Mouse (Mus musculus) thymus, postnatal 14 days (tissue): Measurements from ENCODE around the gene Stox2.

Source experiments
- DNase-seq: peaks from one replicate; pipeline ENCODE4 v3.0.0; 2021

The Stox2 gene

DNA sequence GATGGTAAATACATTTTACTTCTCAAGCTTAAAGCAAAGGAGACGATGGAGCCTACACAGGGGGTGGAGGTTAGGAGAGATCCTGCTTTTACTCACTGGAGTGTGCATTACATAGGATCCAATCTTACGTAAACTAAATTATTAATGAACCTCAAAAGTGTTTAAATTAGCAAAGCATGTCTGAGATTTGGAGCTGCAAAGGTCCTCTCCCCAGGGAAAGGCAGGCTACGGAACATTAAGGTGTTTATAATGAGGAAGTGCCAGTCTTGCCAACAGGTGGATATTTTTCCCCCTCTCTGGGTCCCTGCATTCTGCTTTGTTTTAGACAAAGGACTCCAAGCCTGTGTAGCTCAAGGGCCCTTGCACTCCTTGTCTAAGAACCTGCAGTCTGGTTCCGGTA lies 205.3 kb downstream of the Stox2 start:
- DNase-seq, result no peak

DNA sequence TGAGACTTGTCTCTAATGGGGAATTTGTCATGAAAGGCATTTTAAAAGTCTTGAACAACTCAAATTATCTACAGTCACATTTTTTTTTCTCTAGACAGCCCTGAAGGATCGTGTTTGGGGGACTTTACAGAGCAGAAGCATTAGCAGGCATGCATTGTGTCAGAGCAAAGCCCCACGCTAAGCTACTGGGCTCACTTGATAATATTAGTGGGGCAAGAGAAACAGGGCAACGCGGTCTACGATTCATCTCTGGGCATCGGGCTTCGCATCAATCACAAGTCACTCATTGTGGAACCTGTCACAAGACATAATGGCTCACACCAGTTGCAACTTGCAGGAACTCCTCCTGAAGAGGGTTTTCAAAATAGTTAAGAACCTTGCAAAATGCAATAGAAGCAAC lies 205.9 kb downstream of the Stox2 start:
- no peak for DNase-seq

DNA sequence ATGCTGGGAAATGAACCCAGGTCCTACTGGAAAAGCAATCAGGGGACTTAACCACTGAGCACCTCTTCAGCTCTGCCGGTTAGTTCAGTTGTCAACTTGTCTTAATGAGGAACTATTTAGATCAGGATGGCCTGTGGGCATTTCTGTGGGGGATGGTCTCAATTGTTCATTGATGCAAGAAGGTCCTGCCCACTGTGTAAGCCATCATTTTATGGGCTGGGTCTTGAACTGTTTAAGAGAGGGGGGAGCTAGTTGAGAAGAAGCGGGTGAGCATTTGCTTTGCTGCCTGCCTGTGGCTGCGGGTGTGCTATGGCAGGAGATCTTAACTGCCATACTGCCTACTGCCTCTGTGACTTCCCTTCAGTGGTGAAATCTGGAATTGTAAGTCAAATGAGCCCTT lies 214.1 kb downstream of the Stox2 start:
- DNase-seq, result no peak

DNA sequence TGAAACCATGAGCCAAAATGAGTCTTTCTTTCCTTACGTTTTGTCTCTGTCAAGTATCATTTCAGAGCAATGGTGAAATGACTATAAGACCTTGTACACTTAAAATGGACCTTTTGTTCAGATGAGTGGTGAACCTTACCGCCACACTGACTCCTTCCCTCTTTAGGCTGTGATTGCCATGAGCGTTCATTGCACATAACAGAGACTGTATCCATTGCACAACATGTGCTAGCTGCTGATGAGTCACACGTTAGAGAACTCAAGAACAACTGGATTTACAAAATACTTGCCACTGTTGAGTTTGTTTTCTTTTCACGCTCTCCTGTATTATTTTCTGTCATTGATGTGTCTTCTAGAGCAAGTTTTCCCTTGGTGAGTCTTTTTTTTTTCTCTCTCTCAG lies 216.1 kb downstream of the Stox2 start:
- DNase-seq, result no peak

DNA sequence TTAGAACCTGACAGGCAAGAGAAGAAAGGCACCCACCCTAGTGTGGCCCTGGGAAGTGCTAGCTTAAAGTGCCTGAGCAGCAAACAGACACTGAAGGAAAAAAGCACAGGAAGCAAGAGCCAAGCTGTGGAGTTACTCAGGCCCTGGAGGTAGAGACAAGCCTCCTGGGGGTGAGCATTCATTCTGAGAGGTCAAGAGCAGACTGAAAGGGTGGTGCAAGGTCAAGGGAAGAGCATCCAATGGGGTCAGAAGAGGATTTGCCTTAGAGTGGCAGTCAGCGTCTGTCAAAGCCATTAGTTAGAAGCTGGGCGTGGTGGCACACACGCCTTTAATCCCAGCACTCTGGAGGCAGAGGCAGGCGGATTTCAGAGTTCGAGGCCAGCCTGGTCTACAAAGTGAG lies 224.3 kb downstream of the Stox2 start:
- no peak for DNase-seq

DNA sequence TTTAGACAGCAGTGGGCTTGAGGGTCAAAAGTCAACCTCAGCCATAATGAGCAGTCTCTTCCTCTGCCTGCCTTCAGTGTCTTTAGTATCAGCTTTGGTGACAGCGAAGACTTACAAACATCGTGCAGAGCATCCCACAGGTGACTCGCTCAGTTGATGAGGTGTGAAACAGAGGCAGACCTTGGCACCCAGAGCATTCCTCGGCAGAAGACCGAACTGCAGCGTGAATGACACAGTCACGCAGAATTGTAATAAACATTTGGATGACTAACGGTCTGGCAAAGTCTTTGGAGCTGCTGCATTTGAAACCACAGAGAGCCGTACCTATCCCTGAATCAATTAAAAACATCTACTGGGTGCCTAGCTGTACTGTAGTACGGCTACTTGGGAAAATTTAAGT lies 225.0 kb downstream of the Stox2 start:
- no peak for DNase-seq

DNA sequence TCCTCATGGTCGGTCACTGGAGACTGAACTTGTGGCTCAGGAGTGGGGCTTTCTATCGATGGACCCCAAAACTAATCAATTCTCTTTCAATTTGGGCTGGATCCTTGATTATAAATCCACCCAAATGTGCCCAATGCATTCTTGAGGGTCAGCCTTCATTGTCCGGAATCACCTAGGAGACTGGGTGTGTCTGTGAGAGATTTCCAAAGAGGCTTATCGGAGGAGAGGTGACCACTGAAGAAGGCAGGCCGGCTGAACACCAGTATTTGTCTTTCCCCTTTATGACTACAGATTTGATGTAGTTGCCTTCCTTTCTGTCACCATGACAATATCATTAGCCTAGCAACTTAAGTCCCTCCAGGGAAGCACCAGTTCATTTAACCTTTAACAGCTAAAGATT lies 225.8 kb downstream of the Stox2 start:
- no peak for DNase-seq

DNA sequence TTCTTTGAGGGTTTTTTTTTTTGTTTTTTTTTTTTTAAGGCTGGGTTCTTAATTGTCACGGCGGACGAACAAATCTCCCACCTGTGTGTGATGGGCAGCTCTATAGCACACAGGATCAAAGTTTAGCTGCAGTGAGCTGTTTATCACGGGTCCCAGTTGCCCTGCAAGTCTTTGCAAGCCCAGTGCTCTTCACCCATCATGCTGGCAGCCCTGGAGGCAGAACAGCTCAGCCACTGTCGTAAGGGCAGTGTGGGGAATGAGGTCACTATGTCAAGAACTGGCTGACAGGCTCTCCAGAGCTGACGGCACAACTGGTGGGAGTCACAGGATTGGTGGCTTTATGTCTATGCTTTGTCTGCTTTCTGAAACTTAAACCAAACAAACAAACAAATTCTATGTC lies 227.6 kb downstream of the Stox2 start:
- DNase-seq, result no peak

DNA sequence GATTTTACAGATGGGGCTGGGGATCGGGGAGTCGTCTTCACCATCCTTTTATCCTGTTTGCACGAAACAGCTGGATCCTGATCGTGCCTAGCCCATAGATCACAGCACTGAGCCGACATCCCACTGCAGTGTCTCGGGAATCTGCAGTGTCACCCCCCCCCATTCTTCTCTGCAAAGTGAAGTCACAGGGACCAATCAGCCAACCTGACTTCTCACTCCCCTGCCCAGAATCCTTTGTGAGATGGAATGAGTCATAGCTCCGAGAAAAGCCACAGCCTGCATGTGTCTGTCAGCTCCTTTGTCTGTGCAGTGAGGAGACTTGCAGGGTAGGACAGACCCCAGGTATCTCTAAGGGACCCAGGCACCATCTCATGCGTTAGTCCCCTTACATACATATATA lies 228.1 kb downstream of the Stox2 start:
- DNase-seq, result no peak

DNA sequence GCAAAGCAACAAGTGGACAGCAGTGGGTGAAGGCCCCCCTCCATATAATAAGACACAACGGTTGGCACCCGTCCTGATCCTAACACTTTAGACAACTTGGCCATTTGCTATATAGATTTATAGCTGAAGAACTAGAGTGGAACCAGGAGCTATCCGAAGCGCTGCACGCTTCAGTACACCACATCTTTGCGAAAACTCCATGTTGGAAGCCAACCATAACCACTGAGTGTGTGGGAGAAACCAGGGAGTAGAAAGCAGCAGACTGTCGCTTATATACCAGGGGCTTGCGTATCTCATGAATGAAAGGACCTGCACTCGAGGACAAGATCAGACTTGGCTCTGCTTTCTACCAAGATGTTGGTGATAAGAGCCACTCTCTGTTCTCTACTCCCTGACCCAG lies 234.0 kb downstream of the Stox2 start:
- no peak for DNase-seq

DNA sequence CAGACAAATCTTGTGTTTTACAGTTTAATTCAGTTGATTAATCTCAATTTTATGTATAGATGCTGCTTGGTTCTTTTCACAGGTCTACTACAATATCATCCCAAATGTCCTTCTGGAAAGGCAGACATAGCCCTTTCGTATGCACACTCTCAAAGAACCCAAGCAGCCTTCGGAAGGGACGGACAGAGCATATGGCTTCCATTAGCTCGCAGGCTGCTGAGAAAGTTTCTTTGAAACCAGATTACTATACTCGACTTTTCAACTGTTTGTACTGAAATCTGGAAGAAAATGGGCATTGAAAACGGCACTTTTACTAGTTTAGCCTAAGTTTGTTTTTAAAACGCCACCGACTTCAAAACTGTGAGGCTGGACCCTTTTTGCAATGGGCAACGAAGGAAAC lies 234.9 kb downstream of the Stox2 start:
- DNase-seq, result no peak

DNA sequence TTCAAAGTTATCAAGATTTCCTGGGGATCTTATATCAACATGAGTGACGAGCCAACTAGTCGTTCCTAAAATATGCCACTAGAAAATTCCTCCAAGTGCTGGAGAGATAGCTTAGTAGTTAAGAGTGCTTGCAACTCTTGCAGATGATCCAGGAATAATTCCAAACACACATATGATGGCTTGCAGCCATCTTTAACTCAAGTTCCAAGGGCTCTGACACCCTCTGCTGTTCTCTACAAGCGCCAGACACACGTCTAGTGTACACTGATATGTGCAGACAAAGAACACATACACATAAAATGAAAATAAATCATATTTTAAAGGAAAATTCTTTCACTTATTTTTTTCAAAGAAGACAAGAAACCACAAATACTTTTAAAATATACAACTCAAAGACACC lies 237.9 kb downstream of the Stox2 start:
- DNase-seq, result no peak

DNA sequence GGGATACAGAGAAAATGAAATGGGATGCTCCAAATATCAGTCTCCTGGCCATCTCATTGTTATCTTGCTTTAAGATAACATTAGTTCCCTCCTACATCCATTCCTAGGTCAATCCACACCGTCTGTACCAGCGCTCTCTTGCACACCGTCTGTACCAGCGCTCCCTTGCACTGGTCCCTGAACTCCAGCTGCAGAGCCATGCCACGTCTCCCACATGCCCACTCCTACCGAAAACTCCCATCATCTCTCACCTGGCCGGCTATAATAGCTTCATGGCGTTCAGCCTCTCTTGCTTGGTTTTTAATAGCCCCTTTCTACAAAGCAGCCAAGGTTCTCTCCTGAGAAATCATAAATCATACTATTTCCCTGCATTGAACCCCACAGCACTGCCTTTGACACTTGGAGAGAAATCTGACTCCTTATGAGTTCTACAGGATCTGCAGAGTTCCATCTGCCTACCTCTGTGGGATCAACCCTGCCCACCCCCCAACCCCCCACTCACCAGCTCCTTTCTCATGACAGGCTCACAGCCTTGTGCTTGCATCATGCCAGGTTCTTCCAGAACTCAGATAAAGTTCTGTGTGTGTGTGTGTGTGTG lies 239.4 kb downstream of the Stox2 start:
- no peak for DNase-seq

DNA sequence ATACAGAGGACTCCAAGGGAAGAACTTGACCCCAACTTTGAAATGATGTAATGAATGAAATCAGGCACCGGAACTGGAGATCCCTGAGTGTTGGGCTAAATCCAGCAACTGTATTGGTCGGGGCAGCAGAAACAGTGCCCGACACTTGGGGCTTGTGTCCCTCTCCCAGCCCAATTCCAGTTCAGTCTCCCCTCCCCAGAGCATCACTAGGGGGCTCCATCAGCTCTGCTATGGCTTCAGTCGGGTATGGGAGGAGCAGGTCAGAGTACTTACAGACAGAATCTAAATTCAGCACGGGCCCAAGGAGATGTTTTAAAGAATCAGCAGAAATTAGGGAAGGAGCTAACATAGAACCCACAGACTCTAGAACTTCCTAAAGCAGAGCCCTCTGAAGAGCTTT lies 240.7 kb downstream of the Stox2 start:
- DNase-seq, result no peak

DNA sequence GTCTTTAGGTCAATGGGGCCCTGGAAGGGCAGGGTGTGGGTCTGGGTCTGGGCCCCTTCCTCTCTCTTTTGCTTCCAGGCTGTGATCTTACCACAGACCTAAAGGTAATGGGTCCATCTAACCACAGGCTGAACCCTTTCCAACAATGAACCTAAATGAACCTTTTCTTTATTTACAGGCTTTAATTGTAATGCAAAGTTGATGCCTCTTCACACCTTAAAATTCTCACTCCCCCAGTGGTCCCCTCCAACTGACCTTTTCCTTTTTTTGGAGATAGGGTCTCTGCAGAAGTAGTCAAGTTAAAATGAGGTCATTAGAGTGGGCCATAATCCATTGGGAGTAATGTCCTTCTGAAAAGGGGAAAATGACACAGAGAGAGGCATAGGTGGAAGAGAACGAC lies 249.8 kb downstream of the Stox2 start:
- no peak for DNase-seq

DNA sequence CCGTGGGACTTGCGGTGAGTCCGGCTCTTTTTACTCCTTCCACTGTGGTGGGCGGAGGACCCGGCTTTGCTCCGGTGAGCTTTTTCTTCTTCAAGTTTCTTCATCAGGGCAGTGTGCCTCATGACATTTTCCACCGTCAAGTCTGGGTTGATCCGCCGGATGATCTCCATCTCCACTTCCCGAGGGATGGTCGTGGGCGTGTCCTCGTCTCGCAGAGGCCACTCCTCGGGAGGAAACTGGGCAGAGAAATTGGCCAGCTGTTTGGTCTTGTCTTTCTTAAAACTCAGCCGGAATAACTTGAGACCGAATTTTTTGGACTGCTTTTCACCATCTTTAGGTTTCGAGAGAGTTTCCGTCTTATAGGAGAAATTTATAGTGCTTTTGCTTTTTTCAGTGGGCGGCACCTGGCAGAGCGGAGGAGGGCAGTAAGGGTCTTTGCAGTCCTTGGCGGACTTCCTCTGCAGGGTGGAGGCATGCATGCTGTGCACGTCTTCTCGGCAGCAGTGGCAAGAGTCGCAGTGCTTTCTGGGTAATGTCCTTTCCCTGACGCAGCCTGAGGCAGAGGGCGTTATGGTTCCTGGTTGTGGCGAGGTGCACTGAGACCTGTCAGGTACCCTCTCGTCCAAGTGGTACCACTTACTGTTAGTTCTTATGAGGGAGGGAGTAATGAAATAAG lies 252.7 kb downstream of the Stox2 start:
- DNase-seq, result no peak

DNA sequence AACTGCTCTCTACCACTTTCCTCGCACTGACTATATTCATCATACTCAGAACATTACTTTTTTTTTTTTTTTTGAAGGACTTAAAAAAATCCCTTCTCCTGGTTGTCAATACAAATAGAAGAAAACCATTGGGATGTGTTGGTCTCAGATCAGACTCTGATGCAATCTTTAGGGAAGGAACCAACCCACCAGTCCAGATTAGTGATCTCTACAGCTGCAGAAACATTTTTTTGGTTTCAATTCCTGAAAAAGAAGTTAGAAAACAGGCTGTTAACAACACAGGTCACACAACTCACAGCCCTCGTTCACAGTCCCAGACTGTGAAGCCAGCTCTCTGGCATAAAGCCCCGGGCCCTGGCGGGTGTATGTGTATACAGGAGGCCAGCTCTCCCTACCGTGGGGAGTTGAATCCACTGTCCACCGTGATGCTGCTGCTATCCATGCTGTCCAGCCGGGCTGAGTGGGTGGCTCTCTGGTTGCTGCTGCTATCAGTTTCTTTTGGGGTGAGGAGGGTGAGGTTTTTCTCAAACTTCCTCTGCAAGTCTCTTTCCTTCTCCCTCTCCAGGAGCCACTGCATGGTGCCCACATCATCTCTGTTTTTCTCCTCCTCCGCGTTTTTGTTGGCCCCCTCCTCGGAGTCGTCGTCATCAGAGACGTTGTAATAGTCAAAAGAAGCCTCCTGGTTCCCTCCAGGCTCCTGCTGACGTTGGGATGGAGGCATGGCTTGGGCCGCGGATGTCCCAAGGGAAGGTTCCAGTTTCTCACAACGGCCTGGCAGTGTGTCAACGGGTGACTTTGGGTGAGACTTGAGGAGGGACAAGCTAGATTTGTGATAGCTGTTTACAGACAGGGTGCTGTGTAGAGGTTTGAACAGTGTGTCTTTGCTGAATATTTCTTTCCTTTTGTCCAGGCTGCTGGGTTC lies 254.5 kb downstream of the Stox2 start:
- DNase-seq, result no peak

DNA sequence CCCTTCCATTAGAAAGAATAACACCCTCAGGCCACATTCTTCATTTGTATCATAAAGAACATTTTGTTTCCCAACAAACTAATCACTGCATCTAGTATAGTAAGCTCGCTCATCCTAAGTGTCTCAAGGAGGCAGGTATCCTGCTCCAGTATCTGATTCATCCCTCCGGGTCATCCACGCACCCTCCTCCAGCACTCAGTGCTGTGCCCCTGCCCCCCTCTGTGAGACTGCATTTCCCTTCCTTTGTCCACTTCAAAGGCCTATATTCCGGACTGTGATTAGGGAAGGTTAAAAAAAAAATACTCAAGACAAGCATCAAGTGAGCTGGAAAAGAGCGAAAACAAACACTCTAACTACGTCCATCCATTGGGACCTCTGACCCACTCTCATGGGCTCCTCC lies 260.8 kb downstream of the Stox2 start:
- DNase-seq, result no peak

DNA sequence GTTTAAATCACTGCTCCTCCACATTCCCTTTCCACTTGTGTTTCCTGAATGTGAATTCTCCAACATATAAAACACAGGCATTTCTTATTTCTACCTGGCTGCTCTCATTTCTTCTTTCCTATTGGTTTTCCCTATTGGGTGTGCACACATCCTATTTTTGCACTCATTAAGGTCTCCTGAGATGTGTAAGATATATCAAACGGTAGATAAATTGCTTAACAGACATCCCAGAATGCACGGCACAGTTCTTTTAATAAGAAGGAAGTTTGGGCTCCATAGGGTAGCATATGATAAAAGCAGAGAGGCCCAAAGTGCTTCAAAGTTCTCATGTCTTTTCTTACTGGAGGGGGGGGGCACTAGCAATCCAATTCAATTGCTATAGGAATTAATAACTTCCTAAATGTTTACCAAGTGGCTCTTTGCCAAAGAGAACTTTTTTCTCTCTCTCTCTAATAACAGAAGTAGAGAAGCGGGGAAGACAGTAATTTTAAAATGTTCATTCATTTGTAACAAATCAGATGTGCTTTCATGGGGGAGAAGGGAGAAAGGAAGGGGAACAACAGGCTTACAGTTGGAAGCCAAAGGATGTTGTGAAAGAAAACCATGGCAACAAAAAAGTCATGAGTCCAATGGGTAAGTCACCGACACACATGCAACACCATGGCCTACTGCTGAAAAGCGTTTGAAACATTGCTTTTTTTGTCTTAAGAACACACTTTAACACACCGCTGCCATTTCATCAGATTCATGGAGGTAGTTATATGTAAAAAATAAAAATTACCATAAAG lies 263.2 kb downstream of the Stox2 start:
- no peak for DNase-seq

DNA sequence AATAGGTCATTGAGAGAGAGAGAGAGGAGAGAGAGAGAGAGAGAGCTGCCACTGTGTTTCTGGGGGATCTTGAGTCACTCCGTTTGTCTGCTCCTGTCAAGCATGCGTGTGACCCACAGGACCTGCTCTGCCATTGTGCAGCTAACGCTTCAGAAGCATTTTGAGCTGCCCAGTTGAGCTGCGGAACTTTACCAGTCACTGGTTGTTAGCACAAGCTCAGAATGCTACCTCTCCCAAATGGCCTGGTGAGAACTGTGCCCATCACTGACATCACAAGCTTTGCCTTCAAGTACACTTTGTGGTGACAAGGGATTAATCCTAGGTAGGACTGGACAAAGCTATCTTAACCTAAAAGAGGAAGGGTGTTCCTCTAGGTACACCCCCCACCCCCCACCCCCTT lies 263.9 kb downstream of the Stox2 start:
- no peak for DNase-seq

DNA sequence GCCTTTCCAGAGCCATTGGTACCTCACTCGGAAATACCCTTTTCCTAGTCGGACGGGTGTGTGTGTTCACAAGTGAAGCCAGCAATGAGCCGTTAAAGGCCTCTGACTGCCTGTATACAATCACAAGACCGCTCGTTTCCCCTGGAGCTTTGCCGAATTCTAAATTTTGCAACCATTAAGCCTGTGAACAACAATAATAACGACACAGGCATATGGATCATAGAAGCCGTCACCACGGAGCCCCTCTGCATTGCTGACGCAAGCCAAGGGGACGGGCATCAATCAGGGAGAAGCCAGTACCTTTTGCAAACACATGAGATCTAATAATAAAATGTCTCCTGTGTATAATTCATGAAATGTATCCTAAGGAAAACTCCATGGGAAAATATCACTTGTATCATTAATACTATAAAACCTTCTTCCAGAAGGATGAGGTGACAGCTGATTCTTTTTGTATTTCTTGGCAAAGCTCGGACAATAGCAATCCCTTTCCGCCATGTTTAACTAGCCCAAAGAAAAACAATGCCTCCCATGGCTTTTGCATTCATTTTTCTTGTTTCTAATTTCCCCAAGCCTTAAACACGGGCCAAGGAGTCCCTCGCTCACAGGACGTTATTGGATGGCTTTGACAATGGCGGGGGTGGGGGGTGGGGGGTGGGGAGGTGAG lies 265.0 kb downstream of the Stox2 start:
- no peak for DNase-seq

DNA sequence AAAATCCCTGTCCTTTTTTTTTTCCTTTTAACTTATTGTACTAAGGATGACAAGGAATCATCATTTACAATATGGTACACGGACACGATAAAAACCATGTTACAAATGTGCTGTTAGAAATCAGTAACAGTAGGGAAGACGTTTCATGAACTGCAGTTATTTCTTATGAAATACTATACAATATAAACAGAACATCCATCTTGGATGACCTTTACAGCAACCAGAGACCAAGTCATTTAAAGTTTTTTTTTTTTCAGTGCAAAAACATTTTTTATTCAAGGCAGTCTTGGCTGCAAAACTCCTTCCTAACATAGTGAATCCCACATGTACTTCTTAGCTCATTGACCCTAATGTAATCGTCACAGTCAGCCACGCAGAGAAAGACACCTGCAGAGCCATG lies 266.0 kb downstream of the Stox2 start:
- no peak for DNase-seq

DNA sequence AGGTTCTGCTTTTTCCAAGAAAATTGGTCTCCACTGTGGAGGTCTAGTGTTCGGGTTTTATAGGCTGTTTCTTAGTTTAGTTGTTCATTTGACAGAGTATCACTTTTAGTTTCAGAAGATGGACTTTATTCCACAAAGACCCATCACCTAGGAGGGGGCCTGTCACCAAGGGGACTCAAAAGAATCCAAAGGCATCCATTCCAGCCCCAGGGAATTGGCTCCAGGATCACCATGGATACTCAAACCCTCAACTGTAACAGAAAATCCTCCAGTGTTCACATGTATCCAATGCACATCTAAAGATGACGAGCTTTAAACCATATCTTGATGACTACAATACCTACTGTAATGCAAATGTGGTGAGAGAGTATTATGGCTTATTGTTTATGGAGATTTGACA lies 267.4 kb downstream of the Stox2 start:
- no peak for DNase-seq
